Mouse (Mus musculus): ENCODE measurements around the gene Dapk2.

DNA sequence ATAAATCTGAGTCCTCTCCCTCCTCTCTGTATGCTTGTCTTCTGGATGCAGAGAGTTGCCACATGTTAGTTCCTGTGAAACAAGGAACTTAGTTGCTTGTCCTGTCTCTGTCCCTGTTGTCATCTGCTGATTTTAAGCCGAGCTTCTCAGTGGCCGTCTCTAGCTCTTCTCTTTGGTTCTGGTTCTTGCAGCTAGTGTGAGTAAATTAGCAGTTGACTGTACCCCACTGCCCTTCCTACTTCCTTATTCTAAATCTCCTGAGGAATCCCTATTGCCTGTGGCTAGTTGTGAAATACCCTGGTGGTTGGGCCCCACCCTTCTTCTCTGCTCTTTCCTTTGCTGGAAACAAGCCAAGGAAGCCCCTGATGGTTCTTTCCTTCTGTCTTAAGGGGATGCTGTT lies 26.6 kb upstream of the Dapk2 start:
- no peak for TF ChIP-seq CTCF (conservative IDR thresholded peaks at IDR 0.05; ENCODE audit: insufficient read depth, insufficient read length, low read depth, low read length)
- TF ChIP-seq POLR2A (IDR thresholded peaks at IDR 0.05; ENCODE audit: low read depth, low read length), result no peak
